Mouse (Mus musculus) gastrocnemius, postnatal 25 days (tissue): ENCODE measurements around the gene Pccb. TPM values are rescaled to one million over a fixed set of nuclear protein-coding genes. Genes with fewer than 3 reads are reported as not detected.

Experiments
- DNase-seq: peaks from one replicate; pipeline ENCODE4 v3.0.0; 2022
- long read RNA-seq, 2 experiments: library from polyadenylated mRNA; stranded (forward); transcript quantifications; one replicate each; pipeline ENCODE4 v2.0.0; 2021
- total RNA-seq, 2 experiments: library from RNA; stranded (reverse); gene quantifications; 1 replicate in 1 of 2; 2 replicates in 1 of 2; pipeline ENCODE4 v1.2.3; 2021

Gene Pccb
- 10 to 100 TPM; 51.6 to 57.9 TPM for total RNA-seq
- long read RNA-seq, experiment 1, transcript Pccb-201 (15 exons, 2,320 nt) = major isoform, 24 of 58 reads
- long read RNA-seq, experiment 1, partial matches to known transcripts = 27 of 58 reads
- long read RNA-seq, experiment 1, other reads (novel, unspliced or antisense) = 7 of 58 reads
- long read RNA-seq, experiment 2, transcript Pccb-201 (15 exons, 2,320 nt) = major isoform, 41 of 62 reads
- long read RNA-seq, experiment 2, partial matches to known transcripts = 16 of 62 reads
- long read RNA-seq, experiment 2, other reads (novel, unspliced or antisense) = 5 of 62 reads

DNA sequence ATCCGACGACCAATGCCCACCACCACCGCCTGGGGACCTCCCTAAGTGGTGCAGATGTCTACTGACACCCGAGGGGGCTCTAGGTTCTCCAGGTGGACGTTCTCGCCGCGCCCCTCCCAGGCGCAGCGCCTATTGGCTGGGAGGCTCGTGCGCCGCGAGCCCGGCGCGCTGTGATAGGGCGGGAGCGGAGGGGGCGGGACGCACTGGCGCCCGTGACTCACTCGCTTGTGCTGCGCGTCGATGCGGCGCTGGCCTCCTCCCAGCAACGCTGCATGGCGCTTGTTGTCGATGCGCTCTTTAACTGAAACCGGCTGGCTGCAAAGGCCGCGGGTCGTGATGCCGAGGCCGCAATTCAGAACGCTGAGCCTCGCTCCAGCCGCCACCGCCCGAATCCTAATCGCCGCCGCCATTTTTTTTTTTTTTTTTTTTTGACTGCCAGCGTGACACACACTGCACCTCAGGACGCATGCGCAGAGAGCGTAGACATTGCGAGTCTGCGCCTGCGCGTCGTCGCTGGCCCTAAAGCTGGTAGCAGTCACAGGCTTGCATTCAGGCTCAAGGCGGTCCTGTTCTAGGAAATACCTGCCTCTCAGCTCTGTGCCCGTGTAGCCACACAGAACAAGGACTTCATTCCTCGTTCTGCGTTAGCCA is at the start of gene Pccb:
Pccb (minus strand) TSS at position 451 of the 651 bp plus-strand sequence.
- peak; percentile 93 for DNase-seq

DNA sequence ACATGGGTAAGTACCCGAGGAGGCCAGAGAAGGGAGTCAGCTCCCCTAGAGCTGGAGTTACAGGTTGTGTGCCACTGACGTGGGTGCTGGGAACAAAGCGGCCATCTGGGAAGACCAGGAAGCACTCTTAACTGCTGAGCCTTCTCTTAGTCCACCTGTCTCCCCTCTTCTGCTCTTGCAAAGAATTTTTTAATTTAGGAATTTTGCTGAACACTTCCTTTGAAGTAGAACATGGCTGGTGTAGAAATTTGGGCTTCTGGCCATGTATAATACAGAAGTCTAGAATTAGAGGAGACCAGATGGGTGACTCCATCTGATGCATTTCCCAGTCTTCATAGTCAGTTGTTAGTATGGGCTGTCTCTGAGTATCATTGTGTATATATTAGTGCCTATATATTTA is 49.0 kb upstream of the Pccb start:
- DNase-seq = no peak

DNA sequence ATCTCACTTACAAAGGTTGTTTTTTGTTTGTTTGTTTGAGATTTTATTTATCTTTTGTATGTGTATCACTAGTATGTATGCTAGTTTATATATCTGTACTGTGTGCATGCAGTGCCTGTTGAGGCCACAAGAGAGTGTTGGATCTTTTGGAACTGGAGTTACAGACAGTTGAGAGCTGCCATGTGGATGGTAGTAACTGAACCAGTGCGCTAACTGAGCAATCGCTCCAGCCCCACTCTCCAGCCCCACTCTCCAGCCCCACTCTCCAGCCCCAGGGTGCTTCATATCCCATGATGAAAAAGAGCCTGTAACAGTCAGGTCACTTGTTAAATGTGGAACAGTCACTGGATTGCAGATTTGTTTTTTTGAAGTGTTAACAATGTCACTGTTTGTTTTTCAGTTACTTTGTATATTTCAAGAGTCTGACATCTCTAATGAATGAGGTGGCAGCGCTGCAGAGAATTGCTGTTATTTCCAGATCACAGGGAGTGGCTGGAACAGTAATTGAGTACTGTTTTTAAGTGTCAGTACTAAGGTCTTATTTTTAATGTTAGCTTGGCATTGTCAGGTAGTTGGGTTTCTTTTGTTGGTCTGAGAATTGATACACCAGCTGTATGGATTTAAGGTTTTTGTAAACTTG is 45.5 kb upstream of the Pccb start:
- DNase-seq = no peak

DNA sequence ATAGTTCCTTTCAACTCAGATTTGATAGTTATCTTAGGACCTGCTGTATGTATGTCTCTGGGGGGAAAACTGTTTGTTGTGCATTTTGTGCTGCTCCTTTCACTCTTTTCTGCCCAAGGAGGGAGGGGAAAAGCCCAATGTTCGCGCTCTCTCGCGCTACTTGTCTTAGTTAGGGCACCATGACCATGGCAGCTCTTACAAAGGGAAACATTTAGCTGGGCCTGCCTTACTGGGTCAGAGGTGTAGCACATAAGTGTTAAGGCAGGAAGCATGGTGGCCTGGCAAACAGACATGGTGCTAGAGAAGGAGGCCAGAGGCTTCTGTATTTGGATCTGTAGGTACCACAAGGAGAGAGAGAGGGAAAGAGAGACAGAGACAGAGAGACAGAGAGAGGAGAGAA is 43.9 kb upstream of the Pccb start:
- DNase-seq = no peak

DNA sequence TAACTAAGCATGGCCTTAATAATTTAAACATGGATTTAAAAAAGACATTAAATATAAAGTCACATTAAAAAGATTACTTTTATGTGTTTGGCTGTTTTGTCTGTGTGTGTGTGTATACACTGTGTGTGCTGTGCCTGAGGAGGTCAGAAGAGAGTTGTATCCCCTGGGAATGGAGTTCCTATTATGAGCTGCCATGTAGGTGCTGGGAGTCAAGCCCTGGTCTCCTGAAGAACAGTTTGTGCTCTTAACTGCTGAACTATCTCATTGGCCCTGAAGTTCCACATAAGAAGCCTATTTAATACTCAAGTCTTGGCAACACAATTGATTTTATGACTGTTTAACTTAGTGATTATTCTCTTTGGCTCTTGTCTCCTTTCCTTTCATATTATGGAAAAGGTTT is 42.8 kb upstream of the Pccb start:
- DNase-seq = no peak

DNA sequence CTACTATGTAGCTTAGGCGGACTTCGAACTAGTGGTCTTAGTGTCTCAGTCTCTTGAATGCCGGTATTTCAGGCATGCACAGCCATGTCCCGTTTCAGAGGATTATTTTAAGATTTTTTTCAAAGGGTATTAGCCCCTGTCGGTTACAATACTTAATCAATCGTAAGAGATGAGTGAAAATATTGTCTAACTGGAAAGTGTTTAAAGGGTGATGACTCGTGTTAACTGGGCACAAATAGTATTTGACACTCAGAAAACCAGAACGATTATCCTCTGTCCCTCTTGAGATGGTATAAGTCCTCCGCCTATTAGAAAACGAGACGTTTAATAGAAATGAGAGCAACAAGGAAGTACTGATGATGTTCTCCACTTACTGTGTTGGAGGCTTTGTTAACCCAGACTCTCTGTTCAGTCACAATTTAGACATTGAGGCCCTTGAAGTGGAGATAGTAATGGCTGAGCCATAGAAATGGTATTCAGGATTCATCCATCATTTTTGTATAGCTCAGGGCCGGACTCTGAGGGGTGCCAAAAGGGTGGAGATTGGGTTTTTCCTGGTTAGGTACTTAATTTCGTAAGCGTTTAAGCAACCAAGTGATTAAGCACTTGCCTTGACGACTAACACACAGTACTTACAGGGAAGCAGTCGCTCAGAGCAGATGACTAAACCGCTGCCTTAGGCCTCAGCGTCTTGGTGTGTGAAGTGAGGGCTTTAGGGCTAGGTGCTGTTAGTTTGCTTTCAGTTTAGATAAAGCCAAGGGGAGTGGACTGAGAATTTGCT is 41.6 kb upstream of the Pccb start:
- no peak for DNase-seq

DNA sequence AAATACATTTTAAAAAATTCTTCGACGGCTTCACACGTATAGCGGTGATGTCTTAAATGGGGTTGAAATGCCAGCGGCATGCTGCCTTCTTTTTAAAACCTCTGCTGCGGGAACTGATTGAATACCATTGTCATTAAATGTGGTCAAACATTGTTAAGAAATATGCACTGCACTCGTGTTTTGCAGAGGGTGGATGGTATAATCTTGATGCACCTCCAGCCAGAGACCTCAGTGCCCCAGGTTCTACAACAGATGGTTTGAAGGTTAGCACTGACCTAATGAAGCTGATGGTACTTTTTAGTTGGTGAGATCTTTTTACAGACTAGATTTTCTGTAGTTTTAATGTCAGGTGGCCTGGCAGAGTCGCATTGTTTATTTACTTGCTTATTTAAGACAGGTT is 41.0 kb upstream of the Pccb start:
- no peak for DNase-seq

DNA sequence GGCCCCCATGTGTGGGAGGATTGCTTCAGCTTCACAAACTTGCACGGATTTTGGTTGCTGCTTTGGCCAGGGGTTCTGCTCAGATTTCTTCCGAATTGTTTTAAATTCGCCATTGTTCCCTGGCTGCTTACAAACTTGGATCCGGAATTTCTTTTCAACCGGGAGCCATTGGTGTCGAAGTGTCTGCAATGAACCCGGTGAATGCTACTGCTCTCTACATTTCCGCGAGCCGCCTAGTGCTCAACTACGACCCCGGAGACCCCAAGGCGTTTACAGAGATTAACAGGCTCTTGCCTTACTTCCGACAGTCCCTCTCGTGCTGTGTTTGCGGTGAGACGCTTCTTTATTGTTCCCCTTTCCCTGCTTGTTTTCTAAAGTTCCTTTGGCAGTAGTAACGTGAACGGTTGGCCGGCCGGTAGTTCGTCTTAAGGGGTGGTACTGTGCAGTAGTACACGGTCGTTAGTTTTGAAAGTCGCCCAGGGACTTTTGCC is 40.4 kb upstream of the Pccb start:
- no peak for DNase-seq

DNA sequence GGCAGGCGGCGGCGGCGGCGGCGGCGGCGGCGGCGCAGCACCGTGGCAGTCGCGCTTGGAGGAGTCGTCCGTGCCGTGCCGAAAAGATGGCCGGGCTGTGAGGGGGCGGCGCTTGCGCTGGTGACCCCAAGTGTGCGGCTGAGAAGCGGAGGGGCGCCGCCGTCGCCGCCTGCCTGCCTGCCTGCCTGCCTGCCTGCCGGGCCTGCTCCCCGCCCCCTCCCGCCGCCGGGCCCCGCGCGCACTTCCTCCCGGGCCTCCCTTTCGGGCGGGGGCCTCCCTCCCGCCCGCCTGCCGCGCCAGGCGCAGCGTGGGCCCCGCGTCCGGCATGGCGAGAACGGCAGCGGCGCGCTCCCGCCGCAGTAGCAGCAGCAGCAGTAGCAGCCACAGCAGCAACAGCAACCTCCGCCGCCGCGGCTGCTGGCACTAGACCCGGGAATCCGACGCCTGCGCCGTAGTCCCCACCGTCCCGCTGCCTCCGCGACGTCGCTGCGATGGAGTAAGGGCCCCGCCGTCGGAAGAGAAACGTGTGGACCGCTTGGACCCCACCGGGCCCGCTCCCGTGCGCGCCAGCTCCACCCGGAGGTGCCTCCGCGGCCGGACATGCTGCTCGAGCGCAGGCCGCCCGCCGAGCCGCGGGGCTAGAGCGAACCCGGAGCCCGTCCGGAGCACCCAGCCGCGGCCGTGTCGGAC is 39.8 kb upstream of the Pccb start:
- DNase-seq = peak; percentile 92

DNA sequence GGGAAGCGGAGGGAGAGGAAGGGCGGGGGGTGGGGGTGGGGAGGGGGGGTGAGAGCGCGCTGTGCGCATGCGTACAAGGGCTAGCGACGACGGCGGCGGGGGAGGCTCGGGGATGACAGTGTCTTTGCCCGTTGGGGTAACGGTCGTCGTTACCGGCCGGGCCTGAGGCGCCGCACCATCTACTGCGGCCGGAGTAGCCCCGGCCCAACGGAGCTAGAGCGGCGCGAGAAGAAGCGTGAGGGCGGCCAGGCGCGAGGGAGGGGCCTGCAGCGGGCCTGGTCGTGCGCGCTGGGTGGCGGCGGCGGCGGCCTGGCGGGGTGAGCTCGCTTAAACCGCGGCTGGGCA is 39.3 kb upstream of the Pccb start, which contains the start of gene Msl2:
Msl2 (plus strand) TSS at position 115 of the 345 bp plus-strand sequence.
- DNase-seq = no peak

DNA sequence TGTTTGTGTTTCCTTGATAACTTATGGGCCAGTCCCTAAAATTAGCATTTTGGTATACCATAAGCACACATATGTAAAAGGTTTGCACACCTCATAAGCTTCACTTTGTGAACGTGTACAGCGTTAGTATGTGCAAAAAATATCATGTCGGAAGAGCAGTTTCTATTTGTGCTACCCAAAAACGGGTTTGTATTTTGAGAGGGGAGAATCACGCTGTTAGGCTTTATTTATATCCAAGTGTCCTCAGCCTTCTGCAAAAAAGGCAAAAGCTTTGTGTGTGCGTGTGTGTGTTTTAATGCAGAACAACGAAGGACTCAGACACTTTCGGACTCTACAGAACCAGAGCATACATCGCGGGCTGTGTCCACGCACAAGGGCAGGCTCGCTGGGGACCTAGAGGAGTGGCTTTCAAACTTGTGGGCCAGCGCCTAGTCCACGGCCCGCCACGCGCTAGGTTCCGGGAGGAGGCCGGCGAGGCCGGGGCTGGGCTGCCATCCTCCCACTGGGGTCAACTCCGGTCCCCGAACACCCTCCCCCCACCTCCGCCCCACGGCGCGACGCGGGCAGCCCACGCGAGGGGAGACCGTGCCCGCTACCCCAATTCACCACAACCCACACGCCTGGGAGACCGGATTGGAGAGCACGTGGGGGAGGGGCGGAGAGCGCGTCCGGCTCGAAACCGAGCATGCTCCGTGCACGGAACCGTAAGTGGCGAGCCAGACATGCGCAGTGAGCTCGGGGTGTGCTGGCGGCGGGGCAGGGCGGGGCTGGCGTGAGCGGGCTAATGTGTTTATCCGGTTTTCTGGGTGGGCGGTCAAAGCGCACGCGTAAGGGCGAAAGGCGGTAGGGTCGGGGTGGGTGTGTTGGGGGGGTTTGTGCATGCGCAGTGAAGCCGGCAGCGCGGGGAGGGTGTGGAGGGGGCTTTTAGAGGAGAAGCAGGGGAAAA is 38.6 kb upstream of the Pccb start:
- peak; percentile 99 for DNase-seq

DNA sequence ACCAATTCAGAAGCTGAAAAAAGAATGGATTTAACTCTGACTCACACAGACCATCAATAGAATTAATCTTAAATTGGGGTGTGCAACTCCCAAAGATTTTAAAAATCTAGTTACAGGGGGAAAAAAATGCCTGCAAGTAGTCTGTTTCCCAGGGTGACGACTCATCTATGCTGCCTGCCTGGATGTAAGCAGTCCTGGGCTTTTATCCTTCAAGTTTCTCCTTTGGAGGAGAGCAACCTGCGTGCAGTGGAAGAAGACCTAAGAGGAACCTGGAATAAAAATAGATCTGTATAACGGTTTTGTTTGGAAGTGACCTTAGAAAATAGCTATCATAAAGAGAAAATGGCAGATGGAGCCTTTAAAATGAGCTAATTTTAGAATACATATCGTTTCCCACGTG is 37.8 kb upstream of the Pccb start:
- no peak for DNase-seq

DNA sequence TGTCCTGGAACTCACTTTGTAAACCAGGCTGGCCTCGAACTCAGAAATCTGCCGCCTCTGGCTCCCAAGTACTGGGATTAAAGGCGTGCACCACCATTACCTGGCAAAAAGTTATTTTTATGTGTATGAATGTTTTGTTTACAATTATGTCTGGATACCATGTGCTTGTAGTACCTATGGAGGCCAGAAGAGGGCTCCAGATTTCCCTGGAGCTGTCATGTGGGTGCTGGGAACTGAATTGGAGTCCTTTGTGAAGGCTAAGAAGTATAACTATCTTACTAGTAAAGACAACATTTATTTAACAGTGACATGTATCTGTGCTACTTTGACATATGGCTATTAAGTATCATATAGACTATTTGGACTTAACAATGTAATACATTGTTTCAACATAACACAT is 35.1 kb upstream of the Pccb start:
- no peak for DNase-seq

DNA sequence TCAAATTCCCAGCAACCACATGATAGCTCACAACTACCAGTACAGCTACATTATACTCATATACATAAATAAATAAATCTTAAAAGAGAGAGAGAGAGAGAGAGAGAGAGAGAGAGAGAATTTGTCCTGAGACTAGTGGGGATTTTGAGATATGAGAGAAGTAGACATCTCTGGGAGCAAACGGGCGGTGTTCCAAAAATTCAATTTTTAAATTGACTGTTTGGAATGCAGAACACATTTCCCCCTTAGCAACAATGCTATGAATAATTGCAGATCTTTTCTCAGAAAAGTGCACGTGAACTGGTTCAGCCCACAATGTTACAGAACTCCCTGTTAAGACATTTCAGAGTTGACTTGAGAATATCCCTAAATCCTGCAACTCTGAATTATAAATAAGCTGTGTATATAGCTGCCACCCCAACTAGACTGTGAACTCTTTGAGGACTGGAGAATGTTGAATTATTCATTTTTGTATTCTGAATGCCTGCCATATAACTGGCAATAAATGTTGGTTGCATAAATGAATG is 30.4 kb upstream of the Pccb start:
- no peak for DNase-seq

DNA sequence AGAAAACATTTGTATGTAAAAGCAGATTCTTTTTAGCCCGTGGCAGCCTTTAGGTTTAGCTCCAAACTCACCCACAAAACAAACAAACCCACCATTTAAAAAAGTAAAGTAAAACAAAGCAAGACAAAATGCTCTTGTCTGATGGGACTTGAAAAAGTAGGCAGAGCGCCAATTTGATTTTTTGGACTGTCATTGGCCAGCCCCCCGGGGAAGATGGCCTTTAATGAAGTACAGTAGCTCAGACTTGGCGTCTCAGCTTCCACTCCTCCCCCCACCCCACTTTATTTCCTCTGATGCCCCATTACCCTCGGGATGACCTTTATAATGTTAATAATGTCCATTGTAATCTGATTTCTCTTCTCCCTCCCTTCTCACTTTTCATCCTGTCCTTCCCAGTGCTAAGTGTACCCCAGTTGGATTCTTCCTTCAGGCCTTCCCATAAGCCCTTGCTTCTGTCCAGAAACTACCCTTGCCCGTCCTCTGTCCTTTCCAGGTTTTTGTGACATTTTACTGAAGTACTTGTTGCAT is 27.6 kb upstream of the Pccb start:
- no peak for DNase-seq

DNA sequence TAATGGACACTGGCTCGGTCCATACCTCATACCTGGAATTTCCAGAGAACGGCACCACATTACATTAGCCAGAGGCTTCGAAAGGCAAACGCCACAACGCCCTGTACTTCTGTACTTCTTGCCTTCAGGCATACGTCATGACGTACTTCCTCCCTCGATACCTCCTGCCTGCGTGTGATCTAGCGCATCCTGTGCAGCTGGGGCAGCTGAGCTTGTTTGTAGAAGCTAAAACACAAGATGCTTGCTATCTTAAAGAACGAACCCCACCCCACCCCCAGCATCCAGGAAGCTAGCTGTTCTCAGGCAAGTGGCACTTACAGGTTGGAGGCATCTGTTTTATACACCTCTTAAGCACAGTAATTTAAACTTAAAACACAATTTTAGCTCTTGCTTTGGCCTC is 26.3 kb upstream of the Pccb start:
- peak; percentile 14 for DNase-seq

DNA sequence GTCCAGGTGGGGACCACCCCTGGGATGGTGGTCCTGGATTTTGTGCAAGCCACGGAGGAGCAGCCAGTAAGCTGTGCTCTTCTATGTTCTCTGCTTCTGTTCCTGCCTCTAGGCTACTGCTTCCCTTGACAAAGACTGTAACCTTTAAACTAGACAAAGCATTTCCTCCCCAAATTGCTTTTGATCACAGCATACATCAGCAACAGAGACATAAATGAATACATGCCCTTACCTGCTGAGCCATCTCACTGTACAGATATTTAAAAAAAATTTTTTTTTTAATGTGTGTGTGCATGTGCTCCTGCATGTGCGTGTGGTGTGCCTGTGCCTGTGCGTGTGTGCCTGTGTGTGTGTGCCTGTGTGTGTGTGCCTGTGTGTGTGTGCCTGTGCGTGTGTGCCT is 22.5 kb upstream of the Pccb start:
- DNase-seq = no peak

DNA sequence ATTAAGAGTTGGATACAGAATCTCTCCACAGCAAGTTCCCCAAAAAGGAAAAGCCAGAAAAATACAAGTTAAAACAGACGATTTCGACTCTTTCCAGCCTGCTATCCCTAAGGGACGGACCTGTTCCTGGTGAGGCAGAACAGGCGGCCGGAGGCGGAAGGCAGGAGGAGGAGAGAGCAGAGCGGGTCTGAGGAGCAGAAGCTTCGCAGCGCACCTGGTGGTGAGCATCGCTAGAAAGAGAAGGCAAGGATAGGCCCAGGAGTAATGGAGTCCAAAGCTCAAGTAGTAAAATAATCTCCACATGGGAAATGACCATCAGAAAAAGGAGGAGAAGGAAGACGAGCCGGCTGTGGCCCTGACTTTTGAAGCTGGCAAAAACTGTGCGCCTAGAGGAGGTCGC is 18.6 kb upstream of the Pccb start:
- no peak for DNase-seq

DNA sequence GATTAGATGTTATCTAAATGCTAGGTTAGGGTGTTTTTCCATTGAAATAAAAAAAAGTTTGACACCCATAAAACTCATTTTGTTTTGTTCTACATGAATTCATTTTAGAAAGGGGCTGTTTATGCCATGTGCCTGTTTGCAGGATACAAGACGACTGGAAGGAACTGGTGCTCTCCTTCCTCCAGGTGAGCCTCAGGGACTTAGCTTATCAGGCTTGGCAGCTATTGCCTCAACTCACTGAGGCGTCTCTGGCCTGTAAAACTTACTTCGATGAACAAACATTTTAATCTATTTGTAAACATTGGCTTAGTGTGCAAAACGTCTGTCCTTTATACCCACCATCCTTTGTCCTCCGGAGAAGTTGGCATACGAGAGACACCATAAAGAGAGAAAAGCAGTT is 18.0 kb upstream of the Pccb start:
- no peak for DNase-seq

DNA sequence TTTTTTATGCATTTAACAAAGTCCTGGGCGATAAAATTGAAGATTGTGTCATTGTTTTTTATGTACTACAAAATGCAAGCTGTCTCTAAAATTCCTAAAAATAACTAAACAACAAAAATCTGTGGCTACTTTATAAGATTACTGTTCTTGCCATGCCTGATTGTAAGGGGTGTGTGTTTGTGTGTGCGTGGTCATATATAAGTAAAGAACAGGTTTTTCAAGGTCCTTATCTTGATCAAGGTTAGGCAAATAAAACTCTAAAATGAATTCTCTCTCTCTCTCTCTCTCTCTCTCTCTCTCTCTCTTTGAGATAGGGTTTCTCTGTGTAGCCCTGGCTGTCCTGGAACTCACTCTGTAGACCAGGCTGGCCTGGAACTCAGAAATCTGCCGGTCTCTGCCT is 17.3 kb upstream of the Pccb start:
- DNase-seq = no peak
